Mouse (Mus musculus) myocyte (in vitro differentiated cells): ENCODE data around the gene Gxylt2. TPM values are rescaled to one million over a fixed set of nuclear protein-coding genes. Genes with fewer than 3 reads are reported as not detected.

Source experiments
- H3K27me3 ChIP-seq: one replicate; pipeline ENCODE4 v1.6.1; 2011; ENCODE audit not compliant: control insufficient read depth, insufficient read depth, insufficient read length
- H3K36me3 ChIP-seq: one replicate; pipeline ENCODE4 v1.6.1; 2011; ENCODE audit not compliant: control insufficient read depth, insufficient read depth
- H3K4me2 ChIP-seq: one replicate; pipeline ENCODE4 v1.6.1; 2011; ENCODE audit warnings: low read depth, control low read depth
- H3K4me3 ChIP-seq: one replicate; pipeline ENCODE4 v1.5.1; 2011; ENCODE audit warnings: mild to moderate bottlenecking, control low read depth, moderate library complexity
- H3K79me2 ChIP-seq: one replicate; pipeline ENCODE4 v1.6.1; 2011; ENCODE audit not compliant: control insufficient read depth, insufficient read depth
- H3ac ChIP-seq: one replicate; pipeline ENCODE4 v1.6.1; 2011; ENCODE audit not compliant: control insufficient read depth, insufficient read length
- CEBPB ChIP-seq: IDR thresholded peaks from 2 replicates; pipeline ENCODE4 v1.6.1; 2011; ENCODE audit warnings: mild to moderate bottlenecking, moderate library complexity; ENCODE audit not compliant: poor library complexity, insufficient read depth, severe bottlenecking
- E2F4 ChIP-seq: IDR thresholded peaks from one replicate; pipeline ENCODE4 v1.6.1; 2011; ENCODE audit warnings: mild to moderate bottlenecking, control low read depth, moderate library complexity; ENCODE audit not compliant: insufficient read depth
- MAX ChIP-seq: IDR thresholded peaks from one replicate; pipeline ENCODE4 v1.6.1; 2011; ENCODE audit warnings: low read depth, mild to moderate bottlenecking, control low read depth
- MYOD1 ChIP-seq, 3 experiments: IDR thresholded peaks; one replicate each; pipeline ENCODE4 v1.6.1; 2011; ENCODE audit warnings: control low read depth in 2 of 3, low read depth in 2 of 3, mild to moderate bottlenecking in 2 of 3, moderate library complexity in 1 of 3; ENCODE audit not compliant: insufficient read length in 2 of 3, control insufficient read depth in 1 of 3
- MYOG ChIP-seq, 3 experiments: IDR thresholded peaks; one replicate each; pipeline ENCODE4 v1.6.1; 2011; ENCODE audit warnings: control low read depth in 2 of 3, low read depth in 2 of 3, mild to moderate bottlenecking in 2 of 3; ENCODE audit not compliant: insufficient read length in 2 of 3, control insufficient read depth in 1 of 3, insufficient read depth in 1 of 3
- POLR2A ChIP-seq: IDR thresholded peaks from one replicate; pipeline ENCODE4 v1.6.1; 2011; ENCODE audit warnings: low read depth, mild to moderate bottlenecking, control low read depth, moderate library complexity; ENCODE audit not compliant: insufficient read length
- POLR2AphosphoS2 ChIP-seq: IDR thresholded peaks from one replicate; pipeline ENCODE4 v1.6.1; 2011; ENCODE audit warnings: low read depth, control low read depth; ENCODE audit not compliant: insufficient read length
- REST ChIP-seq: IDR thresholded peaks from one replicate; pipeline ENCODE4 v1.6.1; 2011; ENCODE audit warnings: mild to moderate bottlenecking, control low read depth, moderate library complexity; ENCODE audit not compliant: insufficient read depth, insufficient read length
- SRF ChIP-seq: IDR thresholded peaks from one replicate; pipeline ENCODE4 v1.6.1; 2011; ENCODE audit warnings: low read depth; ENCODE audit not compliant: control insufficient read depth, insufficient read length
- TCF12 ChIP-seq: IDR thresholded peaks from one replicate; pipeline ENCODE4 v1.6.1; 2011; ENCODE audit warnings: mild to moderate bottlenecking, control low read depth; ENCODE audit not compliant: poor library complexity, insufficient read depth, severe bottlenecking
- TCF3 ChIP-seq: IDR thresholded peaks from one replicate; pipeline ENCODE4 v1.6.1; 2011; ENCODE audit warnings: low read depth, control low read depth; ENCODE audit not compliant: insufficient read length
- USF1 ChIP-seq: IDR thresholded peaks from one replicate; pipeline ENCODE4 v1.6.1; 2011; ENCODE audit warnings: low read depth, mild to moderate bottlenecking, control low read depth, moderate library complexity
- polyA plus RNA-seq: library from polyadenylated mRNA; unstranded; fragments of >200 nt; fragmentation: generic; extraction: Trizol; gene quantifications from one replicate; pipeline ENCODE4 v1.2.1, GENCODE M21; 2012; ENCODE audit warnings: missing spikeins

The Gxylt2 gene
- polyA plus RNA-seq, 1 experiment = 2.2 TPM

DNA sequence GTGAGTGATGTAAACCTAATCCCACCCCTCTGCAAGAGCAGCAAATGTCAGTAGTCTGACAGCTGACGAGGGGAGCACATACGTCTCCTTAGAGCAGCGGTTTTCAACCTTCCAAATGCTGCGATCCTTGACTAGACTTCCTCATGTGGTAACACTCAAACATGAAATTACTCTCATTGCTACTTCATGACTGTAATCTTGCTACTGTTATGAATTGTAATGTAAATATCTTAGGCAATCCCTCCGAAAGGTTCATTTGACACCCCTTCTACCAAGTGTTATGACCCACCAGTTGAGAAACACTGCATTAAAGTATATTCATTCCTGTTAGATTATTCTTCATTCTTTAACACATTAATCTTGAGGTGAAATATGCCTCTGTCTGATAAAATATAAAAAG lies 142.7 kb downstream of the Gxylt2 start:
- TF ChIP-seq MYOD1 (IDR thresholded peaks at IDR 0.05; ENCODE audit: control insufficient read depth in 1 of 3, insufficient read length in 2 of 3, low read depth in 2 of 3) (no peak), TCF3 (no peak), MYOG (IDR thresholded peaks at IDR 0.05; ENCODE audit: control insufficient read depth in 1 of 3, insufficient read depth in 1 of 3, insufficient read length in 2 of 3, low read depth in 2 of 3) (no peak), SRF (no peak), POLR2AphosphoS2 (no peak), REST (no peak), MAX (no peak)
- no peak overlapping the region for H3K4me3 ChIP-seq
- H3K27me3 ChIP-seq = no peaks in the 10 kb centered on the region
- H3K36me3 ChIP-seq = peaks cover 53% of the 10 kb centered on the region
- no peak overlapping the region for H3ac ChIP-seq
- peaks cover 99% of the 10 kb centered on the region for H3K79me2 ChIP-seq
- no peak overlapping the region for H3K4me2 ChIP-seq

DNA sequence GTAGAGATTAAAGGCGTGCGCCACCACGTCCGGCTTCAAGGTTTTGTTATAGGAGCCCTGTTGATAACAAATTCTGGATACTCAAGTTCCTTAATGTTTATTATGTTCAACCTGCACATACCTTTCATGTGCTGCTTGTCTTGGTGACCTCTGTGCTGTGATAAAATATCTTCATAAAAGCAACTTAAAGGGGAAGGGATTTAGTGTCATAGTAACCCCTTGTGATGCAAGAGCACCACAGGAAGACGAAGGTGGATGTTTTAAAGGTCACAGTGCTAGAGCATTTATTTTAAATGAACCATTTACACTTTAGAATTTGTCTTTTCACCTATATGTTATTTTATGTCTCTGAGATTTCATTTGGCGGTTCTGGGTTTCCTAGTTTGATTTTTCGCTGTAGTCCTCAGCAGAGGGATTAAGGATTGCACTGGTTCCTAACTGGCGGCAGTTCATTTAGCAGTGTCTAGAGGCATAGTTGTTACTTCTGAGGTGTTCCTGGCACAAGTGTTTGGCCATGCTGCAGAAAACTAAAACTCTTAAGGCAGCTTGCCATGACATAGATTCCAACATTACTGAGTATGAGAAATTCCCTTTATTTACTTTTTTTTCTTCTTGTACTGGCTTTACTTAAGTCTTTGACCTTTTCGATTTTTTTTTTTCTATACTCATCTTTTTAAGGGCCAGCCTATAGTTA lies 144.3 kb downstream of the Gxylt2 start:
- TF ChIP-seq TCF3 (no peak), REST (no peak), POLR2A (no peak), MYOG (IDR thresholded peaks at IDR 0.05; ENCODE audit: control insufficient read depth in 1 of 3, insufficient read depth in 1 of 3, insufficient read length in 2 of 3, low read depth in 2 of 3) (no peak), TCF12 (no peak), MAX (no peak), E2F4 (no peak), SRF (no peak), USF1 (no peak), POLR2AphosphoS2 (no peak), CEBPB (no peak), MYOD1 (IDR thresholded peaks at IDR 0.05; ENCODE audit: control insufficient read depth in 1 of 3, insufficient read length in 2 of 3, low read depth in 2 of 3) (no peak)
- peaks cover 97% of the 10 kb centered on the region for H3K79me2 ChIP-seq
- H3K27me3 ChIP-seq = no peaks in the 10 kb centered on the region
- H3K4me2 ChIP-seq = no peak overlapping the region
- no peak overlapping the region for H3K4me3 ChIP-seq
- H3K36me3 ChIP-seq = peaks cover 52% of the 10 kb centered on the region
- H3ac ChIP-seq = no peak overlapping the region

DNA sequence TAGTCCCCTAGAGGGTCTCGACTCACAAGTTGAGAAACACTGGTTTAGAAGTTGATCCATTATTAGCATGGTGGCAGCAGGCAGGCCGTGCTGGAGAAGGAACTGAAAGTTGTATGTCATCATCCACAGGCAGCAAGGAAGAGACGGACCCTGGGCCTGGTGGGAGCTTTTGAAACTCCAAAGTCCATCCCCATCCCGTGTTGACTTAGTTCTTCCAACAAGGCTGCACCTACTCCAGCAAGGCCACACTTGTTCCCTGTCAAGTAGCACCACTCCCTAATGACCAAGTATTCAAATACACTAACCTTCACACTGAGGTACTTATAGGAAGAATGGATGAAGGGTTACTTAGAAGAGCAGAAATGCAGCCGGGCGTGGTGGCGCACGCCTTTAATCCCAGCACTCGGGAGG lies 146.1 kb downstream of the Gxylt2 start:
- Histone ChIP-seq H3ac (no peak overlapping the region), H3K27me3 (no peaks in the 10 kb centered on the region), H3K36me3 (peaks cover 52% of the 10 kb centered on the region), H3K4me2 (no peak overlapping the region), H3K79me2 (peaks cover 94% of the 10 kb centered on the region), H3K4me3 (no peak overlapping the region)
- TF ChIP-seq POLR2A (no peak), E2F4 (no peak), MYOD1 (IDR thresholded peaks at IDR 0.05; ENCODE audit: control insufficient read depth in 1 of 3, insufficient read length in 2 of 3, low read depth in 2 of 3) (no peak), TCF12 (no peak), USF1 (no peak), SRF (no peak), CEBPB (no peak), MYOG (IDR thresholded peaks at IDR 0.05; ENCODE audit: control insufficient read depth in 1 of 3, insufficient read depth in 1 of 3, insufficient read length in 2 of 3, low read depth in 2 of 3) (no peak)

DNA sequence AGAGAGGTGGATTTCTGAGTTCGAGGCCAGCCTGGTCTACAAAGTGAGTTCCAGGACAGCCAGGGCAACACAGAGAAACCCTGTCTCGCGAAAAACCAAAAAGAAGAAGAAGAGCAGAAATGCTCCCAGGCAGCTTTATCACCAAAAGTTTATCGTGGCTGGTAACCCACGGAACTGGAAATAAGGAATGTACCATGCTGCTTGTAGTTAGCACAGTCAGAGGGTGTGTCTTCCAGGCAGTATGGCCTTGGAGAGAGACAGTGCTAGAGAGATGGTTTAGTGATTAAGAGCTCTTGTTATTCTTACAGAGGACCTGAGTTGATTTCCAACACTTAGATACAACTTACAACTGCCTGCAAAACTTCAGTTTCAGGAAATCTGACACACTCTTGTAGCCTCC lies 146.5 kb downstream of the Gxylt2 start:
- TF ChIP-seq CEBPB (no peak), TCF3 (no peak), MAX (no peak), REST (no peak), E2F4 (no peak), MYOD1 (IDR thresholded peaks at IDR 0.05; ENCODE audit: control insufficient read depth in 1 of 3, insufficient read length in 2 of 3, low read depth in 2 of 3) (no peak), TCF12 (no peak), SRF (no peak), USF1 (no peak), POLR2A (no peak), POLR2AphosphoS2 (no peak), MYOG (IDR thresholded peaks at IDR 0.05; ENCODE audit: control insufficient read depth in 1 of 3, insufficient read depth in 1 of 3, insufficient read length in 2 of 3, low read depth in 2 of 3) (no peak)
- Histone ChIP-seq H3K79me2 (peaks cover 94% of the 10 kb centered on the region), H3ac (no peak overlapping the region), H3K27me3 (no peaks in the 10 kb centered on the region), H3K36me3 (peaks cover 50% of the 10 kb centered on the region), H3K4me3 (no peak overlapping the region), H3K4me2 (no peak overlapping the region)

Other genes with a start within 250 kb of the Gxylt2 start
- gene Shq1, start 33.6 kb upstream of the Gxylt2 start, polyA plus RNA-seq = 6.6 TPM
- gene Ppp4r2, start 128.9 kb downstream of the Gxylt2 start, polyA plus RNA-seq = 19.1 TPM